Mouse (Mus musculus) embryo, embryonic 10.5 days (tissue): ENCODE results near the gene Nln.

Source experiments
- DNase-seq: peaks from one replicate; pipeline ENCODE4 v3.0.0-alpha.2; 2015; ENCODE audit warnings: low spot score

Gene Nln

GRCm38 (mm10) chr13:104109288-104109815, at the start of gene Nln, which contains the start of gene Sgtb:
Gene Nln, minus strand, starts transcription at chr13:104109614.
Gene Sgtb, plus strand, starts transcription at chr13:104109741.
- peak; percentile 91 for DNase-seq

GRCm38 (mm10) chr13:104155686-104156085, 46.3 kb upstream of the Nln start:
- no peak for DNase-seq

GRCm38 (mm10) chr13:104155106-104155505, 45.7 kb upstream of the Nln start:
- DNase-seq: no peak

GRCm38 (mm10) chr13:104154180-104154579, 44.8 kb upstream of the Nln start:
- DNase-seq: no peak

GRCm38 (mm10) chr13:104145646-104146045, 36.2 kb upstream of the Nln start:
- no peak for DNase-seq

GRCm38 (mm10) chr13:104144871-104145270, 35.5 kb upstream of the Nln start:
- DNase-seq: no peak

- peak; percentile 84 for DNase-seq
Observed at GRCm38 (mm10) chr13:104139369-104140209, 30.2 kb upstream of the Nln start.

GRCm38 (mm10) chr13:104134510-104135085, 25.2 kb upstream of the Nln start:
- no peak for DNase-seq

GRCm38 (mm10) chr13:104132561-104132960, 23.1 kb upstream of the Nln start:
- no peak for DNase-seq

GRCm38 (mm10) chr13:104123662-104124381, 14.4 kb upstream of the Nln start:
- no peak for DNase-seq

- no peak for DNase-seq
Observed at GRCm38 (mm10) chr13:104122078-104122840, 12.8 kb upstream of the Nln start.

GRCm38 (mm10) chr13:104114827-104115226, 5.4 kb upstream of the Nln start:
- DNase-seq: no peak

GRCm38 (mm10) chr13:104113782-104114181, 4.4 kb upstream of the Nln start:
- no peak for DNase-seq

GRCm38 (mm10) chr13:104112266-104112900, 3.0 kb upstream of the Nln start:
- DNase-seq: no peak

- DNase-seq: no peak
Observed at GRCm38 (mm10) chr13:104110526-104110925, 1.1 kb upstream of the Nln start.

GRCm38 (mm10) chr13:104109816-104110521, 555 bp upstream of the Nln start:
- peak; percentile 57 for DNase-seq

- peak; percentile 55 for DNase-seq
Observed at GRCm38 (mm10) chr13:104108651-104109287, 645 bp downstream of the Nln start.

- DNase-seq: no peak
Observed at GRCm38 (mm10) chr13:104101606-104102235, 7.7 kb downstream of the Nln start.

- DNase-seq: no peak
Observed at GRCm38 (mm10) chr13:104100416-104100815, 9.0 kb downstream of the Nln start.

- DNase-seq: no peak
Observed at GRCm38 (mm10) chr13:104097190-104097589, 12.2 kb downstream of the Nln start.
